Mouse (Mus musculus) bone marrow macrophage, adult 2 months (primary cell): Measurements from ENCODE around the gene Map3k9.

Experiments used
- CTCF ChIP-seq: IDR thresholded peaks from 2 replicates; pipeline ENCODE4 v1.5.1; 2012; ENCODE audit warnings: low read depth, mild to moderate bottlenecking, low read length, moderate library complexity
- POLR2A ChIP-seq: IDR thresholded peaks from 2 replicates; pipeline ENCODE4 v1.6.1; 2012; ENCODE audit warnings: mild to moderate bottlenecking, low read depth, low read length, borderline replicate concordance

GRCm38 (mm10) chr12:81780271-81781093 is 493 bp downstream of the Map3k9 start:
- TF ChIP-seq CTCF (no peak), POLR2A (no peak)
